Mouse (Mus musculus) lung, embryonic 14.5 days (tissue): ENCODE data around the gene Slc12a8. TPM values are rescaled to one million over a fixed set of nuclear protein-coding genes. Genes with fewer than 3 reads are reported as not detected.

Experiments used
- ATAC-seq: fragments of 200-750 bp; cut with Nextera tagmentation; 2 replicates; pipeline ENCODE4 v1.8.0; 2017; ENCODE audit warnings: mild to moderate bottlenecking, moderate TSS enrichment, moderate library complexity; ENCODE audit not compliant: insufficient read depth
- DNase-seq: peaks from one replicate; pipeline ENCODE4 v3.0.0-alpha.2; 2015
- H3K27ac ChIP-seq: fragments of 300-500 bp; sonication (generic); 2 replicates; pipeline ENCODE4 v1.5.1; 2014; ENCODE audit warnings: low read depth, mild to moderate bottlenecking, moderate library complexity
- H3K27me3 ChIP-seq: fragments of 300-500 bp; sonication (generic); 2 replicates; pipeline ENCODE4 v1.6.1; 2014; ENCODE audit warnings: low read length, control low read depth; ENCODE audit not compliant: insufficient read depth
- H3K36me3 ChIP-seq: fragments of 300-500 bp; sonication (generic); 2 replicates; pipeline ENCODE4 v1.6.1; 2014; ENCODE audit warnings: control low read depth; ENCODE audit not compliant: insufficient read depth
- H3K4me1 ChIP-seq: fragments of 300-500 bp; sonication (generic); 2 replicates; pipeline ENCODE4 v1.6.1; 2014; ENCODE audit warnings: antibody characterized with exemption, control low read depth; ENCODE audit not compliant: insufficient read depth
- H3K4me2 ChIP-seq: fragments of 300-500 bp; sonication (generic); 2 replicates; pipeline ENCODE4 v1.6.1; 2014; ENCODE audit warnings: mild to moderate bottlenecking
- H3K4me3 ChIP-seq: fragments of 300-500 bp; sonication (generic); 2 replicates; pipeline ENCODE4 v1.5.1; 2014; ENCODE audit warnings: low read depth, low read length
- H3K9ac ChIP-seq: fragments of 300-500 bp; sonication (generic); 2 replicates; pipeline ENCODE4 v1.6.1; 2014
- H3K9me3 ChIP-seq: fragments of 300-500 bp; sonication (generic); 2 replicates; pipeline ENCODE4 v1.6.1; 2016; ENCODE audit warnings: low read depth, low read length, control low read depth
- CTCF ChIP-seq: IDR thresholded peaks from 2 replicates; pipeline ENCODE4 v1.5.1; 2016; ENCODE audit warnings: antibody characterized with exemption, low read depth
- WGBS: fragments of 180-500 bp; shearing (Covaris S2); extraction: QIAGEN DNeasy Blood & Tissue Kit; methylation state at CpG from one replicate; pipeline ENCODE4 v1.1.7; 2014; 5-methylcytosine and 5-hydroxymethylcytosine counted together
- polyA plus RNA-seq: library from polyadenylated mRNA; unstranded; fragments of >200 nt; fragmentation: Nextera tagmentation; extraction: Ambion mirVana; gene quantifications from 2 replicates; pipeline ENCODE4 v1.2.1, GENCODE M21; 2014

Slc12a8 gene
- polyA plus RNA-seq, 1 experiment from 2014 or later: 1.1 TPM

GRCm38 (mm10) chr16:33653116-33653515 lies 136.0 kb downstream of the Slc12a8 start:
- H3K27me3 ChIP-seq: no peaks in the 10 kb centered on the region
- ATAC-seq (no peak), DNase-seq (no peak)
- H3K27ac ChIP-seq: no peak overlapping the region
- WGBS: 90% methylated on average over 6 of the region's 6 CpGs
- no peak overlapping the region for H3K9ac ChIP-seq
- H3K36me3 ChIP-seq: no peaks in the 10 kb centered on the region
- no peaks in the 10 kb centered on the region for H3K4me1 ChIP-seq
- TF ChIP-seq CTCF: no peak
- no peak overlapping the region for H3K4me2 ChIP-seq
- H3K9me3 ChIP-seq: peaks cover 11% of the 10 kb centered on the region; the same call in 1 of the 2 replicates
- no peak overlapping the region for H3K4me3 ChIP-seq

GRCm38 (mm10) chr16:33655443-33655842 lies 138.3 kb downstream of the Slc12a8 start:
- ATAC-seq: no peak

GRCm38 (mm10) chr16:33657191-33657590 lies 140.1 kb downstream of the Slc12a8 start:
- TF ChIP-seq CTCF: no peak
- Histone ChIP-seq H3K27ac (no peak overlapping the region), H3K9me3 (no peaks in the 10 kb centered on the region), H3K9ac (no peak overlapping the region), H3K4me2 (no peak overlapping the region), H3K36me3 (no peaks in the 10 kb centered on the region), H3K4me1 (no peaks in the 10 kb centered on the region; the same call in 1 of the 2 replicates), H3K27me3 (no peaks in the 10 kb centered on the region), H3K4me3 (no peak overlapping the region)
- DNase-seq (no peak), ATAC-seq (no peak)
- 82% methylated on average over 3 of the region's 3 CpGs for WGBS

More at GRCm38 (mm10) chr16:33655443-33655842, 138.3 kb downstream of the Slc12a8 start:
- DNase-seq: no peak
- Histone ChIP-seq H3K9ac (no peak overlapping the region), H3K27me3 (no peaks in the 10 kb centered on the region), H3K4me2 (no peak overlapping the region), H3K36me3 (no peaks in the 10 kb centered on the region), H3K27ac (no peak overlapping the region), H3K9me3 (peaks cover 7% of the 10 kb centered on the region; the same call in 1 of the 2 replicates), H3K4me3 (no peak overlapping the region), H3K4me1 (no peaks in the 10 kb centered on the region; the same call in 1 of the 2 replicates)
- no peak for TF ChIP-seq CTCF
- 87% methylated on average over 3 of the region's 3 CpGs for WGBS

- no peak for ATAC-seq
- H3K4me2 ChIP-seq: no peak overlapping the region
Measured at GRCm38 (mm10) chr16:33658121-33658520, 141.0 kb downstream of the Slc12a8 start.

GRCm38 (mm10) chr16:33659521-33659920 lies 142.4 kb downstream of the Slc12a8 start:
- Histone ChIP-seq H3K9me3 (no peaks in the 10 kb centered on the region), H3K36me3 (no peaks in the 10 kb centered on the region), H3K27ac (no peak overlapping the region), H3K9ac (no peak overlapping the region), H3K4me1 (no peaks in the 10 kb centered on the region; the same call in 1 of the 2 replicates), H3K4me3 (no peak overlapping the region), H3K27me3 (no peaks in the 10 kb centered on the region), H3K4me2 (no peak overlapping the region)
- no peak for TF ChIP-seq CTCF
- 81% methylated on average over 5 of the region's 5 CpGs for WGBS
- DNase-seq: no peak
- no peak for ATAC-seq

More at GRCm38 (mm10) chr16:33658121-33658520, 141.0 kb downstream of the Slc12a8 start:
- Histone ChIP-seq H3K9me3 (no peaks in the 10 kb centered on the region), H3K27me3 (no peaks in the 10 kb centered on the region), H3K27ac (no peak overlapping the region), H3K36me3 (no peaks in the 10 kb centered on the region), H3K4me3 (no peak overlapping the region), H3K9ac (no peak overlapping the region), H3K4me1 (no peaks in the 10 kb centered on the region; the same call in 1 of the 2 replicates)
- DNase-seq: no peak
- WGBS: 94% methylated on average over 3 of the region's 3 CpGs
- TF ChIP-seq CTCF: no peak

- H3K4me2 ChIP-seq: no peak overlapping the region
- no peaks in the 10 kb centered on the region for H3K9me3 ChIP-seq
- WGBS: 49% methylated on average over 5 of the region's 5 CpGs
- no peaks in the 10 kb centered on the region for H3K36me3 ChIP-seq
- DNase-seq (peak; percentile 59), ATAC-seq (no peak)
- H3K27ac ChIP-seq: no peak overlapping the region
- no peak overlapping the region for H3K4me3 ChIP-seq
- no peaks in the 10 kb centered on the region for H3K27me3 ChIP-seq
- no peak for TF ChIP-seq CTCF
- H3K9ac ChIP-seq: no peak overlapping the region
- H3K4me1 ChIP-seq: no peaks in the 10 kb centered on the region; the same call in 1 of the 2 replicates
Measured at GRCm38 (mm10) chr16:33660125-33660524, 143.0 kb downstream of the Slc12a8 start.

GRCm38 (mm10) chr16:33662841-33663240 lies 145.7 kb downstream of the Slc12a8 start:
- Histone ChIP-seq H3K27me3 (no peaks in the 10 kb centered on the region), H3K9ac (no peak overlapping the region), H3K27ac (no peak overlapping the region), H3K36me3 (no peaks in the 10 kb centered on the region), H3K4me2 (no peak overlapping the region), H3K4me3 (no peak overlapping the region), H3K4me1 (no peaks in the 10 kb centered on the region; the same call in 1 of the 2 replicates), H3K9me3 (no peaks in the 10 kb centered on the region)
- ATAC-seq: no peak
- no peak for DNase-seq
- TF ChIP-seq CTCF: no peak
- WGBS: 92% methylated on average over 10 of the region's 10 CpGs
